Mouse (Mus musculus): ENCODE measurements at regions not wholly inside any gene's neighbourhood (a gene's known extent, or its start where the extent isn't known, plus 50 kb on each side); places are given as distances from the start of the nearest gene placed in this dataset.

DNA sequence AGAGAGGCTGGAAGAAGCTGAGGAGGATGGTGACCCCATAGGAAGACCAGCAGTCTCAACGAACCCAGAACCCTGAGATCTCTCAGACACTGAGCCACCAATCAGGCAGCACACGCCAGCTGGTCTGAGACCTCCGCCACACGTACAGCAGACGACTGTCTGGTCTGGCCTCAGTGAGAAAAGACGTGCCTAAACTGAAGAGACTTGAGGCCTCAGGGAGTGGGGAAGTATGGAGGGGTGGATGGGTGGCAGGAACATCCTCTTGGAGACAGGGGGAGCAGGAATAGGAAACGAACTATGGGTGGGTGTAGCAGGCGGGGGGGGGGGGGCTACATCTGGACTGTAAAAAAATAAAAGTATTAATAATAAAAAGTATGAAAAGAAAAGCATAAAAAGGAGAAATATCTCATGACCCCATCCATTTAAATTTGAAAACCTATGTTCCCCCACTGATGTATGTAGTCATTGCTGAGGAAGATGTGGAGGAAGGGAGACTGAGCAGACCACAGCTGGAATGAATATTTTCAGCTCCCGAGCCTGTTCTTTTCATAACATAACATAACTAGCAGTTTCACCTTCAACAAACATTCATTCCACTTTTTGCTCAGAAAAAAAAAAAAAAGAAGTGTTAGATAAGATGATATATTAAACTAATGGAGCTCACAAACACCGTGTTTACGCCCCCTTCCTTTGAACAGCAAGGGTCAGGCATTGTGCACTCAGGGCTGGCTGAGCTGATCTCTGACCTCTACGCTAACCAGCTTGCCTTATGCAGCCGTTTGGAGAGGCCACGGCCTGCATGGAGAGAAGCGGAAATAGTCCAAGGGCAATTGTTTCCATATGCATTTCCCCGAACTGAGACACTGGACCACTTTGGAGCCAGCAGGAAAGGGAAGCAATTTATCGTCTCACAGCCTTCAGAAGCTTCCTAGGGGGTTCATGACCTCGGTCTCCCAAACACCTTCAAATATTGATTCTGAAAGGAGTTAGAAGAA lies 310.7 kb downstream of the Prr30 start:
- intact Hi-C loops (cut with DNase I), result no loop called here
- no peak for DNase-seq

DNA sequence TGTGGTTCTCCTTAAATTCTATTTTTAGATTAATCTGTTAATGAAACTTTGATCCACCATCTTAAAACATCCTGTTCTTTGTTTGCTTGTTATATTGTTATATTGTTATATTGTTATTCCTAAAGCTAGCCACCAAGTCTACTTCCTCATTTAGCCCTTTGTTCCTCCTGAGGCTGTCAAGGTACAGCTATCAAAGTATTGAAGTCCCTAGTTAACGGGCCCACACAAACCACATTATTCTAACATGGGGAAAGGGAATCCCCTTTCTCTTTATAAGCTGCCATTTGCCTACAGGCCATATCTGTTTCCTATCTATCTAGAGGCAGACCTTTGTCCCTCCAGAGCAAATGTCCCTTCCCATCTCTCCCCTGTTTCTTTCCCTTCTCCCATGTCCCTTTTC lies 317.0 kb downstream of the Prr30 start:
- intact Hi-C loops (cut with DNase I), result no loop called here

DNA sequence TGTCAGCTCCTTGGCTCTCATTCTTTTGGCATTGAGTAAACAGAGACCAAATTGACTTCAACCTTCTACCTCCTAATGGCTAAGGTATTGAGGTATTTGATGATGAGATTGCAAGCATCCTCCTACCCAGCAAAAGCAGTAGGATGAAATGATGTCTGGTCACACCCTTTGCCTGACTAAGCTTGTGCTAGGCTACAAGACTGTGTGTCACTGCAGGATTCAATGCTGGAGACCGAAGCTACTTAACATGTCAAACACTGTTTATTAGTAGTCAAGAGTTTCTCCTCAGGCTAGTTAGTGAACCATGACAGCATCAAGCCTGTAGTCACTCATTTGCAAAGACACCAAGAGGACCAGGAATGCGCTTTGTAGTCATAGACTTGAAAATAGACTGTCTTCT lies 320.0 kb downstream of the Prr30 start:
- intact Hi-C loops (cut with DNase I), result no loop called here
- no peak for DNase-seq

More for the DNA sequence above, 317.0 kb downstream of the Prr30 start:
- DNase-seq, result no peak

GRCm38 (mm10) chr14:100867790-100868189 lies 332.3 kb downstream of the Prr30 start:
- DNase-seq, result no peak
- intact Hi-C loops (cut with DNase I), result no loop called here

- intact Hi-C loops (cut with DNase I), result no loop called here
- no peak for DNase-seq
Measured at GRCm38 (mm10) chr14:100864792-100865191, 335.3 kb downstream of the Prr30 start.

DNA sequence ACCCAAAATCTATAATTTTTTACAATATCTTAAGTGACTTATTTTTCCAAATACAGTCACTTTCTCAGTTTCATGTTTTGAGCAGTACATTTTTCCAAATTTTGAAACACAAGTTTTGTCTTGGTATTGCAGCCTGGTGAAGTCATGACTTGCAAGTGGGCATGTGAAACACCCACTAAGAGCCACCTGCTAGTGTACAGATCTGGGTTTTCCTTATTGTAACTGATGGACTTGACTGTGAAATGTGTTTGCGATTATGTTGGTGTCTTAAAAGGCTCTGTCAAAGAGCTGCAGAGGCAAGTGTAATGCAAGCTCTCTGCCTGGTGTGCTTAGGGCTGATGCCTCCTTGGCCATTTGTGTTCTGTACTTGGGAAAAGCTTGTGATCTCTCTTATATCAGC lies 336.0 kb downstream of the Prr30 start:
- intact Hi-C loops (cut with DNase I), result no loop called here
- DNase-seq, result no peak

- intact Hi-C loops (cut with DNase I), result no loop called here
- DNase-seq, result peak; percentile 18
Measured at GRCm38 (mm10) chr14:100842828-100843227, 357.3 kb downstream of the Prr30 start.

Data from left cerebral cortex, postnatal 4 days (tissue).